Mouse (Mus musculus): ENCODE measurements at regions not wholly inside any gene's neighbourhood (a gene's known extent, or its start where the extent isn't known, plus 50 kb on each side); places are given as distances from the start of the nearest gene placed in this dataset.

DNA sequence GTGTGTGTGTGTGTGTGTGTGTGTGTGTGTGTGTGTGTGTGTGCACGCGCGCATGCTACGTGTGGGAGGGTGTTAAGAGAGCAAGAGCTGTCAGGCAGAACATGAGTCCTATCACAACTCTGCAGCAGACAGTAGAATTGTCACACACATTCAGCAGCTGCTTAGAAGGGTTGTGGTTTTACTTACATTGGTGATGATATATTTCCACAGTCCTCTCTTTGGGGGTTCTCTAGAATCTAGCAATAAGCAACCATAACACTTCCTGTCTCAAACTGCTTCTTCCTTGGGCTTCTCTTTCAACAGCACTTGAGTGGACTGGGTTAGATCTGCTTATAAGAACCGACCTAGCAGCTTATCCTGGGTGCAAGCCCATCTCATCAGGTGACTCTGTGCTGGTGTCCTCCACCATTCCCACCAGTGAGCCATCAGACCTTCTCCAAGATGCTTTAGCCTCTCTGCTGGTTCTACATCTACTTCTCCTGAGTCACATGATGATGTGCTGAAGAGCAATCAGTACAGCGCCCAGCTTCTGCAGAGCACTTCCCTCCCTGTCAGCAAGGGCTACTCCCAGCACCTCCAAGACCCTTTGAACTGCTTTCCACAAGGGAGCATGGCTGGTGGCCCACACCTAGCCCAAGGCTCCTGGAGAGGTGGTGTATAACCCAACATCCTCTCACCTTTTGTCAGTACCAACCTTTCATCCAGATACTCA, 222.6 kb downstream of the Wdr11 start:
- no peak for DNase-seq (ENCODE audit: low read depth, low spot score)

DNA sequence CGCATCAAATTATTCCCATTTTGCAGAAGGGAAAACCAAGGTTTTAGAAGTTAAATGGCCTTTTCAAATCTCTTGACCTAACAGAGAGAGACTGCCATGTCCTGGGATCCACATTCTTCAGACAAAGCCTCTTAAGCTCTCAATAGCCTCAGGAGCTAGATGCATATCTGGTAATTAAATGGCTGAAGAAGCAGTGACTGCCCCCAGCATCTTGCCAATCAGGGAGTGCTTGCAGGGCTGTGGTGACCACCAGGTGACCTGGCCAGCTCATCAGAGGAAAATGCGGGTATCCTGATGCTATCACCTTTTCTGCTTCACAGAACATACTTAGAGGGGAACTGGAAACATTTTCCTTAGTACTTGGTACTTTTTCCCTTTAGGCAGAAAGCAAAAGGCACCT, 227.2 kb downstream of the Wdr11 start:
- no peak for DNase-seq (ENCODE audit: low read depth, low spot score)

DNA sequence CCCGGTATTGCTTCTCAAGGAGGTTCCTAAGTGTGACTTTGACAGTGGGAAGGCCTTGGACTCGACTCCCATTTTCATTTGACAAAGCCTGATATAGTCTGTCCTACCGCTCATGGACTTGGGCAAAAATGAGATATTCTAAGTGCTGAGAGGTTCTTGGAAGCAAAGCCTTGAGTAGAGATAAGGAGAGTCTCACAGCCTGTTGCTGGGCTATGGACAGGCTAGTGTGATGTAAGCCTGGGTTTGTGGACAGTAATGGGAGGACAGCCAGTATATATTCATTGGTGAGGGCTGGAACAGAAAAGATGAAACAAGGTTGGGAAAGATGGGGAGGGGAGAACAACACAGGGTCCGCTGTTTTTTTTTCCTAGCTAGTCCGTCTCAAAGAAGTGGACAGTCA, 228.0 kb downstream of the Wdr11 start:
- no peak for DNase-seq (ENCODE audit: low read depth, low spot score)

DNA sequence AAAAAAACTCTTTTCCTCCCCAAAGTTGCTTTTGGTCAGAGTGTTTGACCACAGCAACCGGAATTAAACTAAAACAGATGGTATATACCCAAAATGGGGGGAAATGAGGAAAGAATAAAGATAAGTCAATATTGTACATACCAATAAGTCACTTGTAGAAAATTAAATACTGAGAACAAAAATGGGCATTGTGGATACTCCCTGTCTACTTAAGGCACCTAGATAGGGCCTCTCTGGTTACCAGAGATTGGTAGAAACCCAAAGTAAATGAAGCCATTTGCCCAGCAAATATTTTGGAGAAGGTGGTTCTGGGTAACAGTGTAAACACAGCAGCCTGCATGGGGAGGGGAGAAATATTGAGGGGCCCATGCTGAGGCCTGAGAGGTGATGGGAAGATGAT, 237.3 kb downstream of the Wdr11 start:
- no peak for DNase-seq (ENCODE audit: low read depth, low spot score)

DNA sequence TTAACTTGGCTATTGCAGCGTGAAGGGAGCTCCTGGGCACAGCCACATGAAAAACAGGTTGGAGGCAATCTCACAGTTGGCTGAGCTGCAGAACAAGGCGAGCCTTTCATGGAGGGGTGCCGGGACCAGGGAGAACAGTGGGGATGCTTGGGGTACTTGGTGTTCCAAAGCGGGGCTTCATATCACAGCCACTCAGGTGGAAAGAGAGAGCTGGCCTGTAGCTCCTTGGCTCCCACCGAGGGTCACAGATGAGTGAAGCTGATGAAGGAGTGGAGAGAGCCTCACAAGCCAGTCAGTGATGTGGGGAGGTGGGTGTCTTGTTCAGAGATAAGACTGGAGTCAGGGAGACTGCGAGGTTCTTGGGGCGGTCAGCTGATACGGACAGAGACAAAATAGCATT, 241.2 kb downstream of the Wdr11 start:
- DNase-seq (ENCODE audit: low read depth, low spot score) = no peak

DNA sequence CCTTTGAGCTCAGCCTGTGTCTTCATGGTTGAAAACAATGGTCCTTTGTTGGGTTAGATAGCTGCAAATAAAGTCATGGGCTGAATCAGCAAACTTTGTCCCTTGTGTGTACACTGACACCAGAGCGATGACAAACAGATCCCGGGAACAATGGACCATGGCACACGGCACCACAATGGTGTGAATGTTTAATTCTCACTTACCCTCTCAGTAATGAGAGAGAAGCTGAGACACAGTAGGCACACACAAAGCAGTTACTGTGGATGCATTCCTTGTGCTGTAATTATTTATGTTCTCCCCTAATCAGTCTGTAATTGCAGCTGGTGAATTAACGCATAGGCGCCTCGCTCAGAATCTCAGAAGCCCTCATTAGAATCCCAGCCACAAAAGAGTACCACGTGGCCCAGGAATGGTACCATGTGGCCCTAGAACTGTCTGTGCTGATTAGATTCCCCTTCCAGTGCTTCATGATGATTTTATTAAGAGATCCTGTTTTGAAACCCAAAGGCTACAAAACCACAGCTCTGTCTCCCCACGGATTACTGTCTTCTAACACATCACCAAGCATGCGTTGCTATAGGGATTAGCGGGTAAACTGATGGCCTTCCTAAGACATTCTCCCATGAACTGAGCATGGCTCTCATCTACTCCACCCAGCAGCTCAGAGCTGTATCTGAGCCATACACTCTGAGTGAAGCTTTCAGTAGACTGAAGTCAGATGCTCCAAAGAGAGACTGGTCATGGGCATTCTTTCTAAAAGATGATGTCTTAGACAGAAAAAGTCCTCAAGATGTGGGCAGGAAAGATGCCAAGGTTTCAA, 250.8 kb downstream of the Wdr11 start:
- peak; percentile 78 for DNase-seq (ENCODE audit: low read depth, low spot score)

DNA sequence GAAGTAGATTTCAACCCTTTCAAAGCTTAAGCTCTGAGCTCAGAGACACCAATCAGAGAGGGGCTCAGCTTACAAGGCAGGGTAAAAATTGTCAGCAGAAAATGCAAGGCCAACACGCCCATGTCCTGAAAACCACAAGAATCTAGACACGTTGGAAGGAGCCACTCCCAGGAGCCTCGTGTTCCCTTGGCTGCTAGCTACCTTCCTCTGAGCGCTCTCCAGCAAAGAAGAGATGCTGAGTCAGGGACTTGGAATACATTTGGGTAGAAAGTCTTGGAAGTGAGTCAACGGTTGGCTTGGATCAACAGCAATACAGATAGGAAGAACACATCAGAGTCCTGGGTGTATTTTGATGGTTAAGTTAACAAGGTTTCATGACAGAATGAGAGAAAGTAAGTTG, 255.5 kb downstream of the Wdr11 start:
- DNase-seq (ENCODE audit: low read depth, low spot score) = peak; percentile 15

DNA sequence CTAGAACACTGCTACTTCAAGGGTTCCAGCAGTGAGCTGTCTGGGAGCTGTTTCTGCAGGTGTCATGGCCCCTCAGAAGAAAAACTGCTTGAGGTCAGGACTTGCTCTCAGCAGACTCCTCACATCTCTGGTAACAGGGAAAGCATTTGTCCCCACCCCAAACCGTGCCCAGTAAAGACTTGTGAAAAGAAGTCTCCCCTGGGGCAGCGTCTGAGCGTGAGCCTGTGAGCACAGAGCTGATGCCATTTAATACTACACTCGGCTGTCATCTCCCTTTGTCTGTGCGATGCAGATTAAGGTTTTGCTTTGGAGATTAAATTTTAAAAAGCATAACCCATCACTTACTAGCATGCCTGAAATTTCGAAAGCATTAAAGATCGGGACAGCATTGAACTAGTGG, 261.9 kb downstream of the Wdr11 start:
- no peak for DNase-seq (ENCODE audit: low read depth, low spot score)

DNA sequence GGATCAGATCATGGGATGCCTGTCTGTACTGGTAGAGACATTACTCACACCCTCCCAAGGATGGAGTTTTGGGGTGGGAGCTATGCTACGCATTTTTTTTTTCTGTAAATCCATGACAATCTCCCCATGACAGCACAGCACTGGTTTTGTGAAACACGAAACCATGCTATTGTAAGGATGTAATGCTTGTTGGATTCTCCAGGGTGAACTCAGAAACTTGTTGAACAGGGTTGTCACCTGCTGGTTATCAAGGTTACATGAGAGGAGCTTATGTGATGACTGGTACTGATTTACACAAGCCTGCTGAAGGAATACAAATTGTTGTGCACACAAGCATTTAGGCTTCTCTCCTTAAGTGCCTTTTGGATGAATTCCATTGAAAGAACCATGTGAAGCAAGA, 263.3 kb downstream of the Wdr11 start:
- no peak for DNase-seq (ENCODE audit: low read depth, low spot score)

DNA sequence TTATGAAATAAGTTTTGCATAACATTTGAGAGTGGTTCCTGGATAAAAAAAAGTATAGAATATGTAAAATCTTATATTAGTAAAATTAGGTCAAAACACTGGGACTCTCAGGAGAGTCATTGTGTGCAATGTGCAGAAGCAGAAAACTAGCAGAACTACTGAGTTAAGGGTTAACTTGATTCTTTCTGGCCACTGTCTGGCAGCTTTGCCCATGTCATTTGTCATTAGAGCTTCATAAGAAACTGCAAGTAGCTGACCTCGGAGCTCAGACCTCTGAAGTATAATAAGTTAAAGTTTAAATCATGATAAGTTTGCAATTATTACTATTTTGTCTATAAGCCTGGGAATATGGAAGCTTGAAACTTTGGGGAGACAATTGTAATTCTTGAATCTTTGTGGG, 271.3 kb downstream of the Wdr11 start:
- DNase-seq (ENCODE audit: low read depth, low spot score) = no peak

DNA sequence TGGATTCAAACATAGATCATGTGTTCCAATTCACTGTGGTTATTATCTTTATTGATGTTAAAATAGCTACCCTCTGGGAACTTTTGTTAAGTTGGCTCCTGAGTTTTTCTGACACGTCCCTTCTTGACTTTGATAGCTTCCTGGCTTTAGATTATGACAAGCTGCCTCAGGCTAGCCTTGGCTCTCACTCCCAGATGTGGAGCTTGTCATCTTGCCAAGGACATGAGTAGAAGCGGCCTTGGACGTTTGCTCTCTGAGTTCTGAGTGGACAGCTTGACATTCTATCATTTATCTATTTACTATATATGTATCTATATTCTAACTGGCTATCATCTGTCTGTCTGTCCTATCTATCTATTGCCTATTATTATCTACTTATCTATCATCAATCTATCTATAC, 273.9 kb downstream of the Wdr11 start:
- no peak for DNase-seq (ENCODE audit: low read depth, low spot score)

DNA sequence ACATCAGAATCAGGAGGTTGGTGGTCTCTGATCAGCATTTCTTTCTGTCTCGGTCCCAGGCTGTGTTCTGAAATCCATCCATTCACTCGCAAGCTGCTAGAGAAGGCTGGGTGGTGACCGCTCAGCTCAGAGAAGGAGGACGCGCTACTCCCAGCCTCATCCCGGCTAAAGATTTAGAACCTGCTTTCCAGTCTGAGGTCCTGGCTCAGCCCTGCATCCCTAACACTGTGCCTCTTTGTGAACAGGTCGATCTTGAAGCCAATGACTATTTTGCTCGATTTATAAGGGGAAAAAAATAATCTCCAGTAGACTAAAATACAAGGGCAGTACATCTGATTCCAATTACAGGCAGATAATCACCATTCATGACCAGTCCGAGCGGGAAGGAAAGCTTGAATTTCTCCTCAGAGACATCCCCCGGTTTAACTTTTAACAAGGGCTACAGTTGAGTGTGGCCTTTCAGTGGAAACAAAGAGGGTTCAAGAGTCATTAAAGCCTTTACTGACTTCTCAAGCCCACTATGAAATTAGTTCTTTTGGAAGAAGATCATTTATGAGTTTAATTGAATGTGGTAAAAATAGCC, 280.6 kb downstream of the Wdr11 start:
- no peak for DNase-seq (ENCODE audit: low read depth, low spot score)

DNA sequence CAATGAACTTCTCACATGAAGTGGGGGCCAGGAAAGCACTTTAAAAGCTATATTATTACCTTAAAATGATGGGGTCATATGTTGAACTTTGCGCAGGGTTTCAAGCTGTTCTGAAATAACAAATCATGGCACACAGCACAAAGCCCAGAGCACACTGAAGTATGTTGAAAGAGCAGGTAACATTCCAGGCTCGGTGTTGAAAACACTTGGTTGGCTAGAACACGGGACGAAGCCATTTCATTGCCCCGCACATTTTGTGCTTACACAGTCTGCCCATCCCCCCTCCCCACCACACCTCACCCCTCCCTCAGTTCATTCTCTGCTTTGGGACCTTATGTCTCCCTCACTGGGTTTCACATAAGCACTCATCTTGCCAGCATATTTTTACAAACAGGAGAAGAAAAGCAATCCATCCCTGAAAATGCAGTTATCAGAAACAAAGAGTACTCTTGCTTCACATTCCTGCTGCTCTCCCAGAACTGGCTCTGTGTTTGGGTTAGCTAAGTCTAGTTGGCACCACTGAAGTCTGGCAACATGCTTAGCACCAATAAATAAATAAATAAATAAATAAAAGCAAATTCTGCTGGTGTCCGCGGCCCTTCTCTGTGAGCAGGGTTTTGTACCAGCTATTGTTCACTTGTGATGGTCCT, 284.7 kb downstream of the Wdr11 start:
- DNase-seq (ENCODE audit: low read depth, low spot score) = no peak

DNA sequence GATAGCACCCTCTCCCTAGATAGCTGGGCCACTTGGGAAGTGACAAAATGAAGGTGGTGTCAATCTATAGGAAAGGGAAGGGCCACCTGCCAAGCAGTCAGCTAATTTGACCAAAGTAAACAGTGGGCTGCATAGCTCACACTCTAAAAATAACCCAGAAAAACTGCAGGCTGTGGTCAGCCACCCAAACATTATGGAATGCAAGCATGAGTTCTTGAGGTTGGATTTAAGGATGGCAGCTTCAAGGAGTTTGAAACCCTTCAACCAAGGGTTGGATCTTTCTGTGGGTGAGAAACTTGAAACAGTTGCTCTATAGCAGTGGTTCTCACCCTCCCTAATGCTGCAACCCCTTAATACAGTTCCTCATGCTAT, 285.2 kb downstream of the Wdr11 start:
- no peak for DNase-seq (ENCODE audit: low read depth, low spot score)

DNA sequence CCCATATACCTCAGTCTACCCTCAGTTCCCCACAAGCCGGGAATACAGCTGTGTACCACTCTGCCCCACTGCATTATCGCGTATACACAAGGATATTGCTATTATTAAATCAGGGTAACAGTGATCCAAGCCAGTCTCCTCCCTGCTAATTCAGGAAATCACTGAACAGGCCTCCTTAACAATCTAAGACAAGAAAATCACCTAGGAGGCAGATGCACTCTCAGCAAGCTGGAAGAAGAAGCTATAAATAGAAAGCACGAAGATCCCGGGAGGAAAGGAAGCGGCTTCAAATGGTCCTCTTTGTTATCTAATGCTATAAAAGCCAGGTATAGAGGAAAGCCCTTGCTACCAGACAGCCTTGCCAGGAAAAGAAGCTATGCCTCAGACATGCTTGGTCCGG, 304.6 kb downstream of the Wdr11 start:
- peak; percentile 23 for DNase-seq (ENCODE audit: low read depth, low spot score)

DNA sequence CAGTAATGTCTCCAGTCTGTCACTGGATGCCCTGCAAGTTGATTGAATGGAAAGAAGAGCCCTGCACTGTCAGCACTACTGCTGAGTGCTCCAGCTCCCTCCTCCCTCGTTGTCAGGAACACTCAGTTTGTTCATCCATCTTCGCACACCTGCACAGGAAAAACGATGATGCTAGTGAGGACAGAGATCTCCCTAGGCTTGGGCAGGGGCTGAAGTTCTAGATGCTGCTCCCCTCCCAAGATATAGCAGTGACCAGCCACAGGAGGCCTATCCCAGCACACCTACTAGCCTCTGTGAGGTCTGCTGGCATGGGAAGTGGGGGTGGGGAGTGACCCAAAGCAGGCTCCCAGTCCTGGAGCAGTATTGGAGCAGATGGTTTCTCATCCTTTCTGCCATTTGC, 305.8 kb downstream of the Wdr11 start:
- no peak for DNase-seq (ENCODE audit: low read depth, low spot score)

DNA sequence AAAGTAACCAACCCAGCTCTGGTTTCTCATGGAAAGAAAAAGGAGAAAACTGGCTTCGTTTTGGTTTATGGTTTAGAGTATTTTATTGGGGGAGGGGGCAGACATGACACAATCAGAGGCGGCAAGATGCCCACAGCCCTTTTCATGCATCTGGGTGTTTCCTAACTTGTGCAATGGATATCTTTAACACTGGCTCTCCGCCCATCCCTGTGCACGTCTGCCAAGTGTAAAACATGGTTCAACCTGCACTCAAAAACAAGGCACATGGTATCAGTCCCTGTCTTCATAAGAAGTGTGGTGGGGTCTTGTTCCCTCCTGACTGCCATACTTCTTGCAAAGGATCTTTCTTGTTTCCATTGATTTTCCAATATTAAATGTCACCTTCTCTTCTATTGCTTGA, 310.6 kb downstream of the Wdr11 start:
- no peak for DNase-seq (ENCODE audit: low read depth, low spot score)

DNA sequence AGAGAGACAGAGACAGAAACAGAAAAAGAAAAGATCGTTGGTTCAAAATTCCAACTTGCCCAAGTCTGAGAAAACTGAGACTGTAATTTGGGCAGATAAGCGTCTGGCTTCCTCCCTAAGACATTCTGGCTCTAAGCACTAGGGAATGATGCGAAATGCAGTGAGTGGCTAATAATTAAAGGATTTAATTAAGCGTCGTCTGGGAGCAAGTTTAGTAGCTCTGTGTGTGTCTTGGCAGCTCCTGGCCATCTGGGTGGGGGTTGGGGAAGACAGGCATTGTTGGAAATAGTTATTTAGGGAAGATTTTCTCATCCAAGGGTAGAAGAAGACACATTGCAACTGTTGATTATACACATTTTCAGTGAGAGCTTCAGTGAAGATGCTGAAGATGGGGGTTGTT, 311.5 kb downstream of the Wdr11 start:
- peak; percentile 29 for DNase-seq (ENCODE audit: low read depth, low spot score)

DNA sequence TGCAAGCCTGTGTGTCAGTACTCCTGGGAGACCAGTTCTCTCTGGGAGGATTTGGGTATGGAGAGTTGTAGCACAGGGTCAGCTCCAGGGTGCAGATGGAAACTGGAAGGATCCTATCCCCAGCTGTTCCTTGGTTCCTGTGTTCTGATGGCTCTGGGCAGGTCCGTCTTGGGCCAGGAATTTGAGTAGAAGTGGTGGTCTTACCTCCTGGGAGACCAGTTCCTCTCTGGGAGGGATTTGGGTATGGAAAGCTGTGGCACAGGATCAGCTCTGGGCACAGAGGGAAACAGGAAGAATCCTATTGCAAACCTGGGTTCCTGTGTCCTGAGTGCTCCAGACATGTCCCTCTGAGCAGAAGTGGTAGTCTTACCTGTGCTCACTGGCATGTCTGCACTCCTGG, 314.5 kb downstream of the Wdr11 start:
- no peak for DNase-seq (ENCODE audit: low read depth, low spot score)

DNA sequence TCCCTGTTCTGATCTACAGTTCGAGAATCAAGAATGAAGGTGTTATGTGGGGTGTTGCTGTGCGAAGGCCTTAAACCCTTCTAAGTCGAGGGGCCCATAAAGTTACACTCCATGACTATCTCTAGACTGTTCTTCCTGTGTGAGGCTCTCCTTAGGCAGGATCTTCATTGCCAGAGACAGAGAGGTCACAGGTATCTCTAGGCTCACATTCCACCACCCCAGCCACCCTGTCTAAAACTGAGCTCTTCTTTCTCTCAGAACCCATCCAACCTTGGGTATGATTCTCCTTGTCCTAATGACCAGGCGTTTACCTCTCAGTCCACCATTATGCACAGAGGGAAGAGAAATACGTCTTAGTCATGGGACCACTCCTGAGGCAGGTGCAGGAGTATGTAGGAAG, 317.2 kb downstream of the Wdr11 start:
- DNase-seq (ENCODE audit: low read depth, low spot score) = no peak

DNA sequence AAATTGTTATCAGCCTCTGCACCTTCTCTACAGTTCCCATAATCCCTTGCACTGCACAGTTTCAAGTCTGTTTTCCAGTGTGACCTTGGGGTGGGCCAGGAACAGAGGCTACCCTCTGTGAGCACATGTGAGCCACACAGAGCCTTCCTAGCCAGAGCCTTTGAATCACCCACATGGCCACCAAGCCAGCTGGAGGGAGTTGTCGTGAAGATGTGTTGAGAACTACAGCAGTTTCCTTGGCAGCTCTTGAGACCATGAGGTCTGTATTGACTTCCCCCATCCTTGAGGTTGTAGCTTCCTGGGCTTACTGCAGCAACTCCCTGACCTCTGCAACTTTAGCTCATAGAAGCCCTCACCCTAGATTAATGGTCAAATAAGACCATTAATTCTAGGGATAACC, 318.1 kb downstream of the Wdr11 start:
- no peak for DNase-seq (ENCODE audit: low read depth, low spot score)

DNA sequence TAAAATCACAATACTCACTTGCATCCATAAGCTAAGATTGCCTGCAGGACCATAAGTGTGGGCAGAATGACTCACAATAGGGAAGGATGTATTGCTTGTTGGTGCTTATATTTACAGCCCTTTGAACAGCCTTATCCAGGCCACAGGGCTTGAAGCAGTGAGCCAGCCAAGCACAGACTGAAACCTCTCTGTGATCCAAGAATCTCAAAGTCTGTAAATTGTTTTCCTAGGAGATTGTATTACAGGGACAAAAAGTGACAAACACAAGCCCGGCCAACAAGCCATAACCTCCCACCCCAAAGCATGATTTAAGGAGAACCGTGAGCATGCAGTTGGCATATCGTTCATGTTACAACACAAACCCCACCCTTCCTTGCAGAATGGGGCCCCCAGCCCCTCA, 319.2 kb downstream of the Wdr11 start:
- DNase-seq (ENCODE audit: low read depth, low spot score) = no peak

DNA sequence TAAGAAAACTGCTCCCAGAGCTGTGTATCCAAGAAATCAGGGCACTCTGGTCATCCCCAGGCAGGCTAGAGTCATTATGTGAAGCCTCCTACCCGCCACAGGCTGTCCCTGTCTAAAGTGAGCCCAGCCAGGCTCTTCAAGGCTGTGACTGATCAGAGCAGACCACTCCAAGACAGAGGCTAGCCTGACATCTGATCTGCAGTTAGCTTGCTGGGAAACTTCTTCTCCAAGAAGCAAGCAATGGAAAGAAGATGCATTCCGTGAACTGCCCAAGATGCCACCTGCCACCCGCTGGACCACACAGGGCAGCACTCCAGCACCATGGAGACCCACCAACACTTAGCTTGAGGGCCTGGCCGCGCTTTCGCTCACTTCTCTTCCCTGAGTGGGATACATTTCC, 323.2 kb downstream of the Wdr11 start:
- no peak for DNase-seq (ENCODE audit: low read depth, low spot score)

Measured in telencephalon, adult 2 months (tissue).